Mouse (Mus musculus): ENCODE measurements around the gene Osgin1.

Osgin1 gene

GRCm38 (mm10) chr8:119433582-119434174, at the start of gene Osgin1:
Osgin1 (plus strand) TSS chr8:119434124.
- no peak for DNase-seq (ENCODE audit: extremely low spot score, low read depth, low spot score)

- DNase-seq (ENCODE audit: extremely low spot score, low read depth, low spot score): peak; percentile 42
Measured at GRCm38 (mm10) chr8:119384478-119384877, 49.4 kb upstream of the Osgin1 start.

GRCm38 (mm10) chr8:119385854-119386253, 48.1 kb upstream of the Osgin1 start:
- no peak for DNase-seq (ENCODE audit: extremely low spot score, low read depth, low spot score)

- no peak for DNase-seq (ENCODE audit: extremely low spot score, low read depth, low spot score)
Measured at GRCm38 (mm10) chr8:119386988-119387387, 46.9 kb upstream of the Osgin1 start.

GRCm38 (mm10) chr8:119394097-119394496, 39.8 kb upstream of the Osgin1 start:
- DNase-seq (ENCODE audit: extremely low spot score, low read depth, low spot score): no peak

GRCm38 (mm10) chr8:119394524-119395026, 39.3 kb upstream of the Osgin1 start, which contains the start of gene Mlycd:
Mlycd (plus strand) TSS chr8:119394878.
- DNase-seq (ENCODE audit: extremely low spot score, low read depth, low spot score): no peak

- DNase-seq (ENCODE audit: extremely low spot score, low read depth, low spot score): no peak
Measured at GRCm38 (mm10) chr8:119395072-119395950, 38.6 kb upstream of the Osgin1 start.

GRCm38 (mm10) chr8:119398558-119398957, 35.4 kb upstream of the Osgin1 start:
- DNase-seq (ENCODE audit: extremely low spot score, low read depth, low spot score): no peak

GRCm38 (mm10) chr8:119399255-119399654, 34.7 kb upstream of the Osgin1 start:
- DNase-seq (ENCODE audit: extremely low spot score, low read depth, low spot score): no peak

GRCm38 (mm10) chr8:119400122-119400671, 33.7 kb upstream of the Osgin1 start:
- DNase-seq (ENCODE audit: extremely low spot score, low read depth, low spot score): no peak

GRCm38 (mm10) chr8:119400904-119401303, 33.0 kb upstream of the Osgin1 start:
- DNase-seq (ENCODE audit: extremely low spot score, low read depth, low spot score): no peak

- no peak for DNase-seq (ENCODE audit: extremely low spot score, low read depth, low spot score)
Measured at GRCm38 (mm10) chr8:119403912-119404311, 30.0 kb upstream of the Osgin1 start.

GRCm38 (mm10) chr8:119404648-119405047, 29.3 kb upstream of the Osgin1 start:
- no peak for DNase-seq (ENCODE audit: extremely low spot score, low read depth, low spot score)

- DNase-seq (ENCODE audit: extremely low spot score, low read depth, low spot score): no peak
Measured at GRCm38 (mm10) chr8:119408311-119408710, 25.6 kb upstream of the Osgin1 start.

- no peak for DNase-seq (ENCODE audit: extremely low spot score, low read depth, low spot score)
Measured at GRCm38 (mm10) chr8:119412037-119412734, 21.7 kb upstream of the Osgin1 start.

GRCm38 (mm10) chr8:119412735-119413498, 21.0 kb upstream of the Osgin1 start:
- peak; percentile 33 for DNase-seq (ENCODE audit: extremely low spot score, low read depth, low spot score)

GRCm38 (mm10) chr8:119413605-119414004, 20.3 kb upstream of the Osgin1 start:
- DNase-seq (ENCODE audit: extremely low spot score, low read depth, low spot score): no peak

GRCm38 (mm10) chr8:119420318-119420717, 13.6 kb upstream of the Osgin1 start:
- no peak for DNase-seq (ENCODE audit: extremely low spot score, low read depth, low spot score)

- no peak for DNase-seq (ENCODE audit: extremely low spot score, low read depth, low spot score)
Measured at GRCm38 (mm10) chr8:119421603-119422122, 12.3 kb upstream of the Osgin1 start.

- DNase-seq (ENCODE audit: extremely low spot score, low read depth, low spot score): no peak
Measured at GRCm38 (mm10) chr8:119422123-119422711, 11.7 kb upstream of the Osgin1 start.
